Mouse (Mus musculus) urinary bladder, postnatal 36 days (tissue): Measurements from ENCODE around the gene Wipf1.
"Not testable (repeated sequence)": the region's sequence is repeated elsewhere in the genome, so short reads cannot be mapped to it uniquely, and the experiment has no call there.

Source experiments
- DNase-seq, 2 experiments: peaks; one replicate each; pipeline ENCODE4 v3.0.0; 2022; ENCODE audit warnings: low spot score in 2 of 2, mixed read lengths in 1 of 2

The Wipf1 gene

GRCm38 (mm10) chr2:73529356-73530330 lies at the start of gene Wipf1:
Gene Wipf1, minus strand, starts transcription at chr2:73529734.
- peak; percentile 58 to 82 for DNase-seq

- no peak for DNase-seq
Observed at GRCm38 (mm10) chr2:73579168-73579567, 49.6 kb upstream of the Wipf1 start.

GRCm38 (mm10) chr2:73574418-73574817 lies 44.9 kb upstream of the Wipf1 start:
- no peak for DNase-seq

- DNase-seq, result no peak
Observed at GRCm38 (mm10) chr2:73573556-73573955, 44.0 kb upstream of the Wipf1 start.

- DNase-seq, result peak in 1 of 2 experiments; percentile 53
Observed at GRCm38 (mm10) chr2:73572539-73573372, 43.2 kb upstream of the Wipf1 start.

GRCm38 (mm10) chr2:73571901-73572300 lies 42.4 kb upstream of the Wipf1 start:
- DNase-seq, result no peak

- no peak for DNase-seq
Observed at GRCm38 (mm10) chr2:73571304-73571703, 41.8 kb upstream of the Wipf1 start.

GRCm38 (mm10) chr2:73566989-73567605 lies 37.6 kb upstream of the Wipf1 start:
- DNase-seq, result peak; percentile 28 to 38

GRCm38 (mm10) chr2:73566162-73566561 lies 36.6 kb upstream of the Wipf1 start:
- DNase-seq, result no peak

- no peak for DNase-seq
Observed at GRCm38 (mm10) chr2:73563690-73564089, 34.2 kb upstream of the Wipf1 start.

GRCm38 (mm10) chr2:73562656-73563055 lies 33.1 kb upstream of the Wipf1 start:
- no peak for DNase-seq

GRCm38 (mm10) chr2:73561665-73562063 lies 32.1 kb upstream of the Wipf1 start:
- DNase-seq, result no peak

- DNase-seq, result no peak
Observed at GRCm38 (mm10) chr2:73560899-73561664, 31.5 kb upstream of the Wipf1 start.

GRCm38 (mm10) chr2:73560445-73560844 lies 30.9 kb upstream of the Wipf1 start:
- DNase-seq, result no peak

- no peak for DNase-seq
Observed at GRCm38 (mm10) chr2:73557956-73558355, 28.4 kb upstream of the Wipf1 start.

- not testable (repeated sequence) for DNase-seq
Observed at GRCm38 (mm10) chr2:73557061-73557460, 27.5 kb upstream of the Wipf1 start.

- DNase-seq, result no peak
Observed at GRCm38 (mm10) chr2:73554389-73554788, 24.9 kb upstream of the Wipf1 start.

GRCm38 (mm10) chr2:73552926-73553325 lies 23.4 kb upstream of the Wipf1 start:
- no peak for DNase-seq

- DNase-seq, result no peak
Observed at GRCm38 (mm10) chr2:73550725-73551124, 21.2 kb upstream of the Wipf1 start.

- DNase-seq, result no peak
Observed at GRCm38 (mm10) chr2:73548542-73548941, 19.0 kb upstream of the Wipf1 start.

GRCm38 (mm10) chr2:73547256-73547655 lies 17.7 kb upstream of the Wipf1 start:
- no peak for DNase-seq
